ENCODE assay signal across 8 mouse cellular contexts in genomic region chr17:35126206-35126611, GRCm38 (mm10). TPM values are rescaled to one million over a fixed set of nuclear protein-coding genes. Genes with fewer than 3 reads are reported as not detected.
A peak's percentile ranks its signal among the peaks of the same experiment; 100 is the strongest.
DNase-seq lines count a peak whose midpoint lies in the region; ATAC-seq lines count a peak whose summit lies in the region.

D17H6S53E (plus strand) TSS chr17:35126373.

- peak; percentile 33 for ATAC-seq in common myeloid progenitor, adult 5-6 weeks (replicated peaks; ENCODE audit: low read depth, poor library complexity, severe bottlenecking)
- ATAC-seq in megakaryocyte-erythroid progenitor cell, adult 5-6 weeks (replicated peaks; ENCODE audit: low FRiP score, low TSS enrichment, poor library complexity, severe bottlenecking), result peak; percentile 43

- peak; percentile 62 for DNase-seq in adipocyte (ENCODE audit: low spot score)
- peak; percentile 74 for DNase-seq in gastrocnemius, postnatal 10 days
- peak; percentile 89 for DNase-seq in induced T-regulatory cell, adult 2 months (ENCODE audit: low read depth)
- DNase-seq in left cerebral cortex, postnatal 25 days (ENCODE audit: low spot score in 2 of 2), result peak; percentile 74 to 80
- DNase-seq in right cerebral cortex, postnatal 25 days, result peak; percentile 73
- peak; percentile 86 for DNase-seq in yolk sac, embryonic 10.5 days (ENCODE audit: low spot score)

- intact Hi-C loops in left cerebral cortex, postnatal 25 days (cut with DNase I), result no loop called here

RNA-seq across cellular contexts. Expression of gene D17H6S53E, which starts in this region (rescaled TPM):
- total RNA-seq in common myeloid progenitor, adult 5-6 weeks (2017), result 6.3 and 8.2 TPM in 2 replicates
- 10 to 100 TPM; 11.8 to 18.8 TPM for total RNA-seq in gastrocnemius, postnatal 10 days (2021)
- total RNA-seq in left cerebral cortex, postnatal 25 days (2021), result 10 to 100 TPM; 24.1 to 29.8 TPM
- total RNA-seq in megakaryocyte-erythroid progenitor cell, adult 5-6 weeks (2014; fragmentation: Nextera tagmentation), result 0.70 and 6.3 TPM in 2 replicates
- 4.4 and 9.0 TPM in 2 replicates for total RNA-seq in megakaryocyte-erythroid progenitor cell, adult 5-6 weeks (2017)

Comparison
In these comparisons a context has a peak if more than half of its experiments do, and no peak if none do; other contexts are left out.
1. Peak in every context shown above with its lines: DNase-seq and ATAC-seq.